Mouse (Mus musculus): Measurements from ENCODE around the gene Alox5ap.

DNA sequence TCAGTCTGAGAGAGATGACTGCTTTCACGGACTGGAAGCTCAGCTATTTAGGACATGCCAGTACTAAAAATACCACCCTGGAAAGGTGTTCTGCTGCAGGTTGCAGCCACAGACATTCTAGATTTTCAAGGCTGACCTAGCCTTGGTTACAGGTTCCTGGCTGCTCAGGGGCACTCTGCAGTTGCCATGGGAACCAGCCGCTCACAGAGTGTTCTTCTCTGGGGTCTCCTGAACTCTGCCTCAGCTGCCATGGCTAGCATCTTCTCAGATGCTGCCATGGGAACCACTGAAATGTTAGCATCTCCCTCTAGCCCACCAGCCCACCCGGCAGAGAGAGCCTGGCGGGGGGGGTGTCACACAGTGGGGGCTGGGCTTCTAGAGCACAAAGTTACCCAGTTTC is 52.4 kb downstream of the Alox5ap start:
- no peak for TF ChIP-seq POLR2A (IDR thresholded peaks at IDR 0.05; ENCODE audit: low read depth, low read length)
- TF ChIP-seq CTCF (conservative IDR thresholded peaks at IDR 0.05; ENCODE audit: insufficient read depth, insufficient read length, low read depth, low read length), result no peak

Data from kidney, adult 2 months (tissue).